Mouse (Mus musculus) adrenal gland, postnatal 14 days (tissue): ENCODE measurements at regions not wholly inside any gene's neighbourhood (a gene's known extent, or its start where the extent isn't known, plus 50 kb on each side); places are given as distances from the start of the nearest gene placed in this dataset.

Source experiments
- DNase-seq: peaks from one replicate; pipeline ENCODE4 v3.0.0; 2021; ENCODE audit warnings: mixed read lengths

DNA sequence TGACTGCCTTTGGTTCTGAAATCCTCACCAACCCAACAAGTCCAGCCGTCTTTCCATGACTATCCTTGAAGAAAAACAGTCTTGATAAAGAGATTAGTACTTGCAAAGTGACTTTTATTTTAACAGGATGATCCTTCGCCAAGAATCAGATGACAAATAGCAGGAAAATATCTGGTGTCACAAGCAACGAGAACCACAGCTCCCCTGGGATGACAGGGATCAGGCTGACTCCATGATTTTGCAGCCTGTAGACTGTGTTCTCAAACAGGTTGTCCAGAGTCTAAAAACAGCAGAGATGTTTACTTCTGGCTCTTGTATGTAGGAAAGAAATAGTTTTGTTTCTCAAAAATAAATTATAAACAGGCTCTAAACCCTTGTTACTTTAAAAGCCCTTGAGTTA, 63.3 kb downstream of the Tmem18 start:
- DNase-seq, result peak; percentile 39

DNA sequence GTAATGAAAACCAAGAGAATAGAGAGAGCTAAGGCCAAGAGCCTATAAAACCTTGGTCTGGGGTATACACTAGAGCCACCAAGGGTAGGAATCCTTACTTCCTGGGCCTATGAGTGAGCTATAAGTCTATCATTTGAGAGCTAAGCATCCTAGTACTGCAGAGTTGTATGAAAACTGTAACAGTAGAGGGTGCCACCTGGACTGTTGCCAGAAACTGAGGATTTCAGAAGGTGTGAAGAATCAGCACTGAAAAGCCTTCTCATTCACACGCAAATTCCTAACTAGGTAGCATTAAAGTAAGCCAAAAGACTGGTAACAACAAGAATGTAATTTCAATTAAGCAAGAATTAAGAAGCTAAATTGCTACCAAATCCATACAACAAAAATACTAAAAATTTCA, 67.3 kb downstream of the Tmem18 start:
- DNase-seq, result no peak

DNA sequence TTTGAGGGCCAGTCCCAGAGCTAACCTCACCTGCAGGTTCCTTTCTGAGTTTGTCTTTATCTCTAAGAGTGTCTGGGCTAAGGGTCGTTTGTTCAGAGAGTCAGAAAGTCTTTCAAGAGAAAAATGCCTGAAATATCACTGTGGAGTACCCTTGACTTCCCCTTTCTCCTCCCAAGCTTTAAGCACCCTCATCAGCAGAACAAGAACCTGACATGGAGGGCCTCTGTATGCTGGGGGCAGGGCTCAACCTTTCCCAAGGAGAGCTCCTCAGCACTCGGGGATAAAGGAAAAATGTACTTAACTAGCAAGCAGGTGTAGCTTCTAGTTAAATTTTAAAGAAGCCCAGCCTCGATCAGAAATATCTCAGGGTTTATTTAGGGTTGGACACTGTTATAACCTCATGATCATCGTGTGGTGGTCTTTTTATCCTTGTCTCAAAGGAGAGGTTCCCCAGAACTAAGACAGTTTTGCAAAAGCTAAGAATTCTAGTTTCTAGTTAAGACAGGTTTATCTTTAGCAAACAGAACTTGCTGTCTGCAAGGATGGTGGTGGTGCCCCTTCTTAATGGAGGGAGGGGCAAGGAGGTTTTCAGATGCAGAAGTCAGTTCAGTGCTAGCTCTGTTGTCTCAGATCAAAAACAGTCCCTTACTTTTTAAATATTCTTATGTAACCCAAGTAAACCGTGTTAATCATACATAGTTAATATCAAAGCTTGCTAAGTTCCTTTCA, 70.3 kb downstream of the Tmem18 start:
- DNase-seq, result no peak

DNA sequence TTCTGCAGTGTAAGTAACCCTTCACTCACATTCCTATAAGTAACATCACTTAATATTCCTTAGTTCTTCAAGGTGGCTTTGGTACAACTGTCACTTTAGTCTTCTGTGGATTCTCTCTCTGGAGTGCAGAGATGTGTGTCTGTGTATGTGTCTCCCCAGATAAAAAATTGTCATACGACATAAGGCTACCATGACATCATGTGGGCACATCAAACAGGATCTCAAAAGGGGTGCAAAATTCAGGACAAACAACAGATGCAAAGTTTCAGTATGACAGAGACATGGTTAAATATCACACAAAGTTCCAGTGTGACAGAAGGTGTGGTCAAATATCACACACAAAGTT, 70.8 kb downstream of the Tmem18 start:
- no peak for DNase-seq

DNA sequence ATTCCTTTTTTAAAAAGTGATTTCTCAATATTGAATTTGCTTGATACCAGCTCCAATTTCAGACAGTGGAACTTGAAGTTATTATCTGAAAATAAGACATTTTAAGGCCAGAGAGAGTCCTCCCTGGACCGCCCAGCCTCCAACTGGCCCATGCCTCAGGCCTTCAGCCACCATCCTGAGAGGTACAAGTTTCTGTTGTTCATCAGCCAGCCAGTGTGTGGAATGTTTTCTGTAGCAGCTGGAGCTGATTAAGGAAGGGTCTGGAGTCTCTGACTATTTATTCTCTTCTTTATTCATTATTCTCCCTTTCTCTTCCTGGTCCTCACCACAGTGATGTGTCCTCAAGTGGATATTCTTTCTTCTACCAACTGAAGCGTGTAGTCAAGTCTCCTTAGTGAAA, 94.6 kb downstream of the Tmem18 start:
- DNase-seq, result no peak

DNA sequence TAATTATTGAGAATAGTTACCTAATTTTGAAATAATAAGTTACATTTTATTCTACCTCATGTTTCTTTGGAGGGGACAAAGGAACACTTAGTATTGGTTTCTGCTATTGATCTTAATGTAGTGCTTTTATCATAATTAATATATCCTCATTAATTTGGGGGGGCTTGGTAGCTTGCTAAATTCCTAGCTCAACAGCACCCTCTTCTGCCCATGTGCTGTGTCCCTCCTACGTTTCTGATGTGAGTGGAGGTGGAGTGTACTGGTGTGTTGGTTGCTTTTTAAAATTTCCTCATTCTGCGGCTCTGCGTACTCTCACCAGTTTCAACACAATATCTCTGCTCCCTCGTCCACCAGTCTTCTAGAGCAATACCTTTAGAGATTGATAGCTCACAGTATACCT, 105.8 kb downstream of the Tmem18 start:
- no peak for DNase-seq

DNA sequence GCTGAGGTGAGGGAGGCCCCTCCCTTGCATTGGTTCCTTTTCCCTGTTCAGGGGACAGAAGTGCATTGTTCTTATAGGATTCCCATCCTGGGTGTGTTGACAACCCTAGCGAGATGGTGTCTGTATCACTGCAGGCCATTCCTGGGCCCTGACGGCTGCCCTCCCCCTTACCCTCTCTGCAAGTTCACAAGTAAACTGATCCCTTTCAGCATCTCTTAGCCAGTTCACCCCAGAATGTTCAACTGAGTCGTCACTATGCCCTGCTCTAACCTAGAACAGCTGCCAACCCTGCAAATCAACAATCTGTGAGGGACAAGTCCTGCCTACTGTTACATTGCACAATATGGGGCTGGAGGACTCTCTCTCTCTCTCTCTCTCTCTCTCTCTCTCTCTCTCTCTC, 109.3 kb downstream of the Tmem18 start:
- no peak for DNase-seq

DNA sequence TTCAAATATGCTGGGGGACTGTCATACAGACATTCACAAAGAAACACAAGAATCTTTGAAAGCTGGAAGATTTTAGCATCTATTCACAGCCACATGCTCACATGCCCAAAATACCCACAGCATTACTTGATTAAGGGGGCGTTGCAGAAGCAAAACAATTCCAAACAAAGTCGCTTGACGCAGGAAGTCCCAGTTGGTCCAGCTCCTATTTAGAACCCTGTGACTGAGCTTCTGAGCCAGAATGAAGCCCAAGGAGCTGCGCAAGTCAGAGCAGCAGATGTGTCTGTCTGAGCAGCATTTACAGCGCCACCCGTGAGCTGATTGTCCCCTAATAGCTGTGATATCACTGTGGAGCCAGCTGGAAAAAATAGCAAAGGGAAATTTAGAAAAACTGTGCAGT, 114.0 kb downstream of the Tmem18 start:
- no peak for DNase-seq

DNA sequence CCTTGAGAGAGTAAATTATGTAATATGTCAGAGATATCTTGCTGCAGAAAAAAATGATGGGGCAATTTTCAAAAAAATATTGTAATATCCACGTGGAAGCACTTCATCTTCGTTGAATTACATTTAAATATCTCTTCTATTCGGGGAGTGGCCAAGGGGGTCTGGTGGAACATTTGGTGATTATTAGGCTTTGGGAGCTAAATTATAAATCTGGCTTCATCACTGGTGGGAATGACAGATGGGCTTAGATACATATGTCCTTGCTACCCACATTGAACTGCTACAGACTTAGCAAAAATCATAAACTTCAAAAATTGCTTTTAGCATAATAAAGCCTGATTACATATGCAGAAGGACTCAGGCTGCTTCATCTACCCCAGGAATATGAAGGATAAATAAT, 119.5 kb downstream of the Tmem18 start:
- no peak for DNase-seq

DNA sequence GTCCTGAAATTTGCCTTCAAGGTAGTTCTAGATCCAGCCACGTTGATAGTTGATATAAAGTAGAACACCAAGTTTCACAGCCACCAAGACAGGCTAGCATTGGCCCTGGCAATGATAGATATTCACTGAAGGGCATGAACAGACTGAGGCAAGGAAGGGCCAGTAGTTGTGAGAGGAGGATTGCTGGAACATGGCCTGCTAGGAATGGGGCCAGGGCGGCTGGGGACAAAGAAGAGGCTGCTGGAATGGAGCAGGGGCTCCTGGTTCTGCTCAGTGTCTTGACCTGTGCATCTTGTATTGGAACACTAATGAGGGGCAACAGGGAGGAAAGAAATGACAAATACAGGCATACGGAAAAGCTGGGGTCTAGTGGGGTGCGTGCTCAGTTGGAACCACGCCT, 123.0 kb downstream of the Tmem18 start:
- no peak for DNase-seq

DNA sequence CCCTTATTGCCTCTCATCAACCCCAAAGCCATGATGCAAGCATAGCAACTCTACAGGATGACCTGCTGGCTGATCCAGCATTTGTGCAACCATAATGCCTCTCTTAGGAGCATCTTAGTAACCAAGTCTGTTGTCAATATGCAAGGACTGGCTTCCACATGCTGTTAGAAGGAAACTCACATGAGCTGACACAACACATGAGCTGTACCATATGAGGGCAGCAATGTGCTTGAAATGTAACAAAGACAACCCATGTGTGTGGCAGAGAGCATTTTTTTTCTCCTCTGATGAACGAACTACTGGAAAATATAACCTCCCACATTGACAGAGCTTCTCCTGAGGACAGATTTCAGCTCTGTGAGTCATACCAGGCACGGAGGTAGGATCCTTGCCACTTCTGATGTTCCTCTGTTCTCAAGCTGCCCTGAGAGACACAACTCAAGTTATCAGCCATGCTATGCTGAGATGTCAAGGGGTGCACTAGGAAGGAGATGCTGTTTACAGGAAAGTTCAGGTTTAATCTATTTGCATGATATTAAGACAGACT, 124.5 kb downstream of the Tmem18 start:
- no peak for DNase-seq

DNA sequence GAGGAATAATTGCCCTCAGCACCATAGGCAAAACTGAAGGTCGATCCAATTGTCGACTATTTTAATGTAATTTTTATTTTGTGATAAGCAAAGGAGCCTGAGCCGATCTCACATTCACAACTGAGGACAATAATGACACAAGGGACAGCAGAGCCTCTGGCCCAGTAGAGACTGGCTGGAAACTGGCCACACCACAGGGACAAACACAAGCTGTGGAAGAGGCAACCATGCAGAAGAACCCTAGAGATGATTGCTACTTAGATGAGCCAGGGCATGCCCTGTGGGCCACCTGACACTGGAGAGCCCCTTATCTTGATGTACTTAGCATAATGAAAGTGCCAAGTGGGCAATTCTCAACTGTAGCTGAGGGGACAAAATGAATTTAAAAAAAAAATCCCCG, 126.3 kb downstream of the Tmem18 start:
- no peak for DNase-seq

DNA sequence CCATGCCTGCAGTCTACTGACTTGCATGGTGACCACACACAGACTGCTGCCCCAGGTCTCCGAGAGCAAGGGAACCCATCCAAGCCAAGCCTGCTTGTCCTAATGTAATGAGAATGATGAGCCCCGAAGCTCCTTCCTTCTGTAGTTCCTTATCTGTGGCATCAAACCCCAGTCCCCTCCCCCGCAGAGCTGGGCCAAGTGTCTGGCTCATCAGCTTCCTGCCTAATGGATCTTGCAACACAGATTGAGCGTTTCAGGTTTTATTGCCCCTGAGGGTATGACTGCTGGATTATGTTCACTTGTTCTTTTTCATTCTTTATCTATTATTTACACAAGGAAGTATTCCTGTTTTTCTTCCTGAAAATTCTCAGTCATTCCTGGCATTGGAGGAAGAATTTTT, 142.5 kb downstream of the Tmem18 start:
- peak; percentile 16 for DNase-seq

DNA sequence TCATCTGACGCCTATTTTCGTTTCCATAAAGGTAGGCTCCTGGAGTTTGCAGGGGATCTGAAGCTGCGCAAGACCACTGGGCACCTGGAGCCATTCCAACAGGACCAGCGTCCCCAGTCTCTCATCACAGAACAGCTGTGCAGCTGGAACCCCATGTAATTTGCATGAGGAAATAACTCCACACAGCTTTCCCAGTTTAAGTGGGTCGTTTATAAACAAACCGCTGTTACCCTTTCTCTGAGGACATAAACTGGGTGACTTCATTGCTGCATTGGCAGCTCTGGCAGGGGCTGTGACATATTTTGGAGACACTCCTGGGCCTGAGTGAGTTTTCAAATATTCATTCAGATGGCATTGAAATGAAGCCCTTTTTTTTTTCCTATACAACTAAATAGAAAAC, 145.2 kb downstream of the Tmem18 start:
- DNase-seq, result no peak

DNA sequence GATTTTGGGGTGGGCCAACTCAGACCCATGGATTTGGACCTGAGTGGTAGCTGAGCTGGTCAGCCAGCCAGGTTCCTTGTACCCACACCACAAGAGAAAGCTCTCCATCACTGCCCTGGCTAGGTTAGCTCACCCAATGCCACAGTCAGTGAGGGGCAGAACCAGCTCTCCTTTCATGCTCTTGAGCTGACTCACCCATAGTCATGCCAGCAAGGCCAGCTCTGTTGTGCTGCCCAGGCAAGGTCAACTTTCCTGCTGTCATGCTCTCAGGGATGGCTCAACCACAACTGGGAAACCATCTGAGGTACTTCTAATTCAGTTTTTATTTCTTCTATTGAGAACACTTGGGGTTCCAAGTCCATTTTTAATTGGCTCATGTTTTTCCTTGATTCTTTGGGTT, 116.5 kb upstream of the Alkal2 start:
- DNase-seq, result peak; percentile 72

DNA sequence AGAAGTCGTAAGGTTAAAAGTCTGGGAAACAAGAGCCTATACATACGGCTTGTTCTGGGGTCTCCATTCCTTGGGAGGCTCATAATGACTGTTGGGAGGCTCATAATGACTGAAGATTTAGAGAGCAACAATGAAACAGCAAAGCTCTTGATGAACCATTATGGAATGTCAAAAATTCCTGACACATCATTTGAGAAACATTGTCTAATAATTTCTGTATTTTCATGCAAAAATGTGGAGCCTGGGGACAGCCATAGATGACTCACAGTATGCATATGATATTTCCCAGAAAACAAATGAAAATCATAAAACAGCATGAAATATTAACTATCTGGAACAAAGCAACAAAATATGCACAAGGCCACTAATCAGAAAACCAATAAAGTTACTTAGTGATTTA, 90.8 kb upstream of the Alkal2 start:
- DNase-seq, result no peak

DNA sequence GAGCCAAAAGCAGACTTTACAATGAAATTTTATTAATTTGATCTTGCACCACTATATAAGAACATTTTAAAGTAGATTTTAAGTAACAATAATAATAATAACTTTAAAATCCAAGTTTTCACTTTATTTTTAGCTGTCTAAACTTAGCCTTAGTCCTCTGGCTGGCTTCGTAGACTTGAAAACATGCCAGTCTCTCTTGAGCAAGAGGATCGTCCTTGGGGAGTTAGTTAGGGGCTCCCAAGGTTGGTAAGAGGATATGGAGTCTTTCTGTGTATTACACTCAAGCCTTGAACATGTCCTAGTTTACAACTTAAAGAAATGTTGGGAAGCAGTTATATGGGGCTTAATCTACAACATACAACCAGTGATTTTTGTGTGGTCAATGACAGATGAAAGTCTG, 68.0 kb upstream of the Alkal2 start:
- peak; percentile 64 for DNase-seq

DNA sequence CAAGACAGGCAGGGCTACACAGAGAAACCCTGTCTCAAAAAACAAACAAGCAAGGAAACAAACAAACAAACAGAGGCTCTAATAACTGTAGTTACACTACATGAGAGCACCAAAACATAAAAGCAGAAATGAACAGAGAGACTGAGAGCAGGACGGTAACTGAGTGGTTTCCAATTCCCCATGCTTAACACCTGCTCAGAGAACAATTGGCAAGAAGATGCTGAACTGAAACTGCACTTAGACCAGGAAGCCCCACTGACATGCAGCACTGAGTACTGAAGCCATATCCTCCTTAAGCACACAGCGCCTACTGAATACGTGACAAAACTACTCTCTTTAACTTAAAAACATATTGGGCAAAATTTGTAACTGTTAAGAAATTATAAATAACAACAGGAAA, 52.7 kb upstream of the Alkal2 start:
- DNase-seq, result no peak
